Mouse (Mus musculus): ENCODE measurements around the gene Atl2.

- TF ChIP-seq GATA1 (IDR thresholded peaks at IDR 0.05; ENCODE audit: borderline replicate concordance, low read length): no peak
- TF ChIP-seq FLI1 (IDR thresholded peaks at IDR 0.05; ENCODE audit: low read length): no peak
These were observed 47.5 kb downstream of the Atl2 start for GRCm38 (mm10) chr17:79848385-79848784.
